Mouse (Mus musculus) kidney, postnatal 36 days (tissue): ENCODE measurements around the gene Cers5.

ENCODE experiments used
- DNase-seq, 2 experiments: peaks; one replicate each; pipeline ENCODE4 v3.0.0; 2021 to 2022; ENCODE audit warnings: mixed read lengths in 2 of 2

The Cers5 gene

GRCm38 (mm10) chr15:99724292-99725021 lies 48.2 kb downstream of the Cers5 start:
- DNase-seq = peak; percentile 83 to 86

- DNase-seq = peak; percentile 69 to 75
These were observed 49.0 kb downstream of the Cers5 start for GRCm38 (mm10) chr15:99723515-99724291.

- DNase-seq = no peak
These were observed 49.6 kb downstream of the Cers5 start for GRCm38 (mm10) chr15:99723120-99723514.

- DNase-seq = no peak
These were observed 50.6 kb downstream of the Cers5 start for GRCm38 (mm10) chr15:99721921-99722743.

GRCm38 (mm10) chr15:99719865-99720264 lies 52.8 kb downstream of the Cers5 start:
- no peak for DNase-seq

- DNase-seq = peak; percentile 69 to 86
These were observed 54.1 kb downstream of the Cers5 start for GRCm38 (mm10) chr15:99718461-99719021.

GRCm38 (mm10) chr15:99717386-99718334 lies 55.0 kb downstream of the Cers5 start, which contains the start of gene Gpd1:
Gene Gpd1, plus strand, starts transcription at chr15:99717515.
- peak; percentile 86 to 88 for DNase-seq

- no peak for DNase-seq
These were observed 55.9 kb downstream of the Cers5 start for GRCm38 (mm10) chr15:99716814-99717213.

GRCm38 (mm10) chr15:99715982-99716746 lies 56.5 kb downstream of the Cers5 start:
- DNase-seq = peak; percentile 80 to 82

GRCm38 (mm10) chr15:99715361-99715865 lies 57.3 kb downstream of the Cers5 start:
- no peak for DNase-seq

GRCm38 (mm10) chr15:99714858-99715257 lies 57.8 kb downstream of the Cers5 start:
- DNase-seq = peak; percentile 86 to 89

- no peak for DNase-seq
These were observed 58.5 kb downstream of the Cers5 start for GRCm38 (mm10) chr15:99714206-99714605.

GRCm38 (mm10) chr15:99713569-99713968 lies 59.1 kb downstream of the Cers5 start:
- no peak for DNase-seq

GRCm38 (mm10) chr15:99712666-99713559 lies 59.8 kb downstream of the Cers5 start:
- no peak for DNase-seq

GRCm38 (mm10) chr15:99711491-99711890 lies 61.2 kb downstream of the Cers5 start:
- DNase-seq = no peak

GRCm38 (mm10) chr15:99710221-99711190 lies 62.2 kb downstream of the Cers5 start:
- no peak for DNase-seq

- no peak for DNase-seq
These were observed 64.5 kb downstream of the Cers5 start for GRCm38 (mm10) chr15:99708176-99708575.

- peak; percentile 59 to 80 for DNase-seq
These were observed 67.1 kb downstream of the Cers5 start, which contains the start of gene Gm17349 for GRCm38 (mm10) chr15:99705440-99706048. Gene Gm17349, minus strand, starts transcription at chr15:99705490.
